Mouse (Mus musculus) E14TG2a.4 (cell line): ENCODE data around the gene P2ry14.

Experiments
- CTCF ChIP-seq: conservative IDR thresholded peaks from 2 replicates; pipeline ENCODE4 v1.5.1; 2014; ENCODE audit warnings: low read length
- NANOG ChIP-seq: IDR thresholded peaks from 2 replicates; pipeline ENCODE4 v1.6.1; 2014; ENCODE audit warnings: borderline replicate concordance, low read length, mixed read lengths
- POU5F1 ChIP-seq: IDR thresholded peaks from 2 replicates; pipeline ENCODE4 v1.6.1; 2014; ENCODE audit warnings: low read length, borderline replicate concordance

GRCm38 (mm10) chr3:59168476-59168875 lies 15.1 kb upstream of the P2ry14 start:
- TF ChIP-seq CTCF (no peak), POU5F1 (no peak), NANOG (no peak)
